Mouse (Mus musculus) common myeloid progenitor, adult 5-6 weeks (primary cell): ENCODE measurements around the gene Rps10. TPM values are rescaled to one million over a fixed set of nuclear protein-coding genes. Genes with fewer than 3 reads are reported as not detected.

Source experiments
- ATAC-seq: replicated peaks from 2 replicates; pipeline ENCODE4 v1.8.0; 2016; ENCODE audit warnings: low read depth, mild to moderate bottlenecking, moderate TSS enrichment, inconsistent platforms; ENCODE audit not compliant: poor library complexity, severe bottlenecking
- total RNA-seq: library from RNA; stranded (forward); fragments of 200-1000, 187-1606 nt; gene quantifications from 2 replicates; pipeline ENCODE4 v1.2.3, GENCODE M21; 2017

Gene Rps10
- total RNA-seq: 2,180 and 2,411 TPM in 2 replicates

DNA sequence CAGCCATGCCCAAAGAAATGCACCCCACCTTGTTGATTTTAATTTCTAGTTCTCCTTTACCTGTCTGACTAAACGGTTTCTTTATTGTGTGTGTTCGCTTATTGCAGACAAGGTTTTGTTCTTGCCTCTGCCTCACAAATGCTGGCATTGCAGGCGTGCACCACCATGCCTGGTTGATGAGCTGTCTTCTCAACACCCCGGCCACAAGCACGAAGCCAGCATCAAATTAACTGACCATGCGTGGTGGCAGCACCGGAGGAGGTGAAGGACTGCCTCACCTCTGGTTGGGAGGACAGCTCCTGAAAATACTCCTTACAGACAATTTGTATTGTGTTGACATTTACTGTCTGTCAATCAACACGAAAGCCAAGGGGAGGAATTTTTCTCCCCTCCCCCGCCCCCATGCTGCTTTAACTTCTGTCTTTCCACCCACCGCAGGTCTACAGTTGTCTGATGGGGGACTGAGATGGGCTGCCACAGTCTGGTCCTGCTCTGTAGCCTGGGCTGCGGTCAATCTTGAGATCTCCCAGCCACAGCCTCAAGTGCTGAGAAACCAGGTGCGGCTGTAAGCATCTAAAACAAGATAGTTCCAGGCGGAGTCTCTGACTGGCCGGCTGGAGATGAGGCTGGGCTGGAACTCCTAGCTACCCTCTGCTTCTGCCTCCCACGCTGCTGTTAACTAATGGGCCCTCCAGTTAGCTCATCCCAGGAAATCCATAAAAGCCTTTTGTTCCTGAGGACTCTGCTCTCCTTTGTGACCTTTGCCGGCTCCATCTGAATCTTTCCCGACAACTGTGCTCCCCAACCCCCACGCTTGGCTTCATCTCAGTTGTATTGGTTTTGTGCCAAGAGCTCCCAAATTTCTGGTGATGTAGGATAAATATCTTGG is at the start of gene Rps10:
TSS of gene Rps10 (minus strand) at position 538 of the 889 bp plus-strand sequence.
- no peak for ATAC-seq

DNA sequence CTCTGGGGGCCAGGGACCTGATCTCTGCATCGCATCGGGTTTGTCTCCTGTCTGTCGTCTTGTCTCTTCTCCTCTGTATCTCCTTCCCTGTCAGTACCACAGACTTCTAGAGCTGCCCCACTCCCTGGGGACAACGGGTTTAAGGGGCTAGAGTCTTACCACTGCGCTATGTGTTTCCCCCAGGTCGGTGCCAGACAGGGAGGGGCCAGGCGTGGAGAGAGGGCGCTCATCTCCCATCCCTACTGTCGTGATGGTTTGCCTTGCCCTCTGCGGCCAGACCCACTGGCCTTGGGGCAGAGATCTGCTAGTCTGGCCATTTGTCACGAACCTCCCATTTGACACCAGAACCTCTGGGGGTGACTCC is 49.1 kb upstream of the Rps10 start:
- no peak for ATAC-seq

DNA sequence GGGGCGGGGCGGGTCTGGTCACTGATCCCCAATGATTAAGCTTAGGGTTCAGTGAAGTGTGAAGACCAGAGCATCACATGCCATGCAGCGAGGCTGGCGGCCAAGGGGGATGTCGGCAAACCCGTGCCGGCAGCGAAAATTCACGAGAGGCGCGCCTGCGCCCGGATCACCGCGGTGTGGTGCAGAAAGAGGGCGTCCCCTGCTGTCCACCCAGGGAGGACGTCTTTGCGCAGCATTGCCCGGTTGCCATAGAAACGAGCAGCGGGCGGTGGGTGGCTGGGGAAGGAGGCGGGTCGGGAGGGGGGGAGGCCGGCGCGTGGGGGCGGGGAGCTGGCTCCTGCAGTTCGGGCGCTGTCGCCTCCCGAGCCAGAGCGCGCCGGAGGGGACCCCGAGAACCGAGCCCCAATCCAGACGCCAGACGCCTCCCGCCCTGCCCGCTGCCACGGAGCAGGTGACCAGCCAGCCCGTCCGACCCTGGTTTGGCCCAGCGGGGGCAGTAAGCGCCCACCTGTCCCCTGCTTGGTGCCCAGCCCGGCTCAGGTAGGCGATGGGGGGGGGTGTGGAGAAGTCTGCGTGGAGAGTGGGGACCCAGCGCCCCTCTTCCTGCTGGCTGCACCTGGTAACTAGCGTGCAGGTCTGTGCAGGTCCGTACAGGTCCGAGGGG is 48.5 kb upstream of the Rps10 start:
- peak; percentile 52; the same call in 1 of the 2 replicates for ATAC-seq

DNA sequence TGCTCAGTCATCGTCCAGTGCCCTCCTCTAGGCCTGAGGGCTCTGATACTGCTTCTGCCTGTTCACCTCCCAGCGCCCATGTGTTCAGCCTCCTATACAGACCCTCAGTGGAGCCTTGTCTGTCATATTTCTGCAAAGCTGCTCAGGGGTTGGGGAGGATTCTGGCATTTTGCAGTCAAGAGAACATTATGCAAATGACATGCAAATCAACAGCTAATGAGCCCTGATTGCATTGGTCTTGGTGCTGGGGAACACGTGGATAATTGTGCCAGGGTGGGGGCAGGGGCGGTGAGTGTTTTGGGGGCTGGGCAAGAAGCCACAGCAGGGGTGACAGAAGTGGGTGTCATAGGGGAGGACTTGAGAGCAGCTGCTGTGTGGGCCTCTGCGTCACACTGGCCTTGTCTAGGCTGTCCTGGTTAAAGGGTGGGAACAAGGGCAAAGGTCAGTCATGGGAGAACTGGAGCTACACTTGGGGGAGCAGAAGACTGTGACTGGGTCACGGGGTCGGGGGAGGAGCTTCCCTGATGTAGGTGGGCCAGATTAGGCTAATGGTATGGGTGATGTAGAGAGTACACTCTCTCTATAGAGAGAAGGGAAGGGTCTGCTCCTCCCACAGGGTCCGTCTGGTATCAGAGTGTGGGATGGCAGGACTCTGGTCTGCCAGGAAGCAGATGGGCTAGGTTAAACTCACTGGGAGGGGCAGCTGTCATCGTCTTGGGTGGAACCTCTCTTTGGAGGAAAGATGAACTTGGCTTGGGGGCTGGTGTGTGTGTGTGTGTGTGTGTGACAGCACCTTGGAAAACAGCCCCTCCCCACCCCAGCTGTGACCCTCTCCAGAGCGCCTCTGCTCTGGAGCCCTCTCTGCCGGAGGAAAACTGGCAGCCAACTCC is 42.7 kb upstream of the Rps10 start:
- ATAC-seq: no peak

DNA sequence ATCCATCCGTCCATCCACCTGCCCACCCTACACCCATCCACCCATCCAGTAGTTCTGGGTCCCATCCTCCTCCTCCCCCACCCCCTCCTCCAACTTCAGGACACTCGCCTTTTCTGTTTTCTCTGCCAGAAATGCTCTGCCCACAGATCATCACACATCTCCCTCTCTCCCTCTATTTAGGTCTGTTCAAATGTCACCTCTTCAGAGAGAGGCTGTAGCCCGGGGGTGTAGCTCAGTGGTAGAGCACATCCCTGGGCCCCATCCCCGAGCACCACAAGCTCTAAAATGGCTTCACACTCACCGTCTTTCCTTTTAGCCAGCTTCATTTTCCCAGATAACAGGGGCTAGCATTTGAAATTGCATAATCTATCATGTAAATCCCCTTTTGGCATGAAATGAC is 41.3 kb upstream of the Rps10 start:
- no peak for ATAC-seq

DNA sequence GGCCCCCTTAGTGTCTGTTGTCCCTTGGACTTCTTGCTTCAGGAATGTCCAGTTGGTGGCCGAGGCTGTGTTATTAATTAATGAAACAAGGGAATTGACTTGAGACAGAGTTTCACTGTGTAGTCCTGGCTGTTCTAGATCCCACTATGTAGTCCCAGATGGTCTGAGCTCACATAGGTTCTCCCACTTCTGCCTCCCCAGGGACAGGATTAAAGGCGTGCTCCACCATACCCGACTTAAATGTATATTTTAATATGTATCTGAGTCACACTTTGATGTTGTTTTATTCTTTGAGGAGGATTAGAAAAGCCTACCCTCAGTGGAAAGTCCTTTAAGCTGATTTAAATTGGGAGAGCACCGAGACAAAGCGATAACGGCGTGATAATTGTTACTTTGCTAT is 39.8 kb upstream of the Rps10 start:
- ATAC-seq: no peak

DNA sequence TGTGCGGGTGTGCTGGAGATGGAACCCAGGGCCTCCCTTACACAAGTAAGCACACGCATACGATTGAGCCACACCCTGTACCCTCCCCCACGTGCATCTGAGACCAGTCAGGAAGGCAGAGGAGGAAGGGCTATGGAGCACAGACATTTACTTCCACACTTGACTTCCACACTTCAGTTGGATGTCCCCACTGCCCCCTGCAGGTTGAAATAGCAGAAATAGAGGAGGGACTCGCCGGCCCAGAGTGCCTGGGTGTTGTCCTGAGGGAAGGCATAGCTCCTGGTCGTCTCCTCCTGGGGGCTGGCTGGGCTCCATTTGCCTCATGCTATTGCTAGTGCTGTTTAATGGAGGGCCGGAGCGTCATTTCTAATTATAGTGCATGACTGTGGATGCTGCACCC is 39.0 kb upstream of the Rps10 start:
- 0 out of 2 replicates have a peak, but pooled peaks have one; percentile 22 for ATAC-seq

DNA sequence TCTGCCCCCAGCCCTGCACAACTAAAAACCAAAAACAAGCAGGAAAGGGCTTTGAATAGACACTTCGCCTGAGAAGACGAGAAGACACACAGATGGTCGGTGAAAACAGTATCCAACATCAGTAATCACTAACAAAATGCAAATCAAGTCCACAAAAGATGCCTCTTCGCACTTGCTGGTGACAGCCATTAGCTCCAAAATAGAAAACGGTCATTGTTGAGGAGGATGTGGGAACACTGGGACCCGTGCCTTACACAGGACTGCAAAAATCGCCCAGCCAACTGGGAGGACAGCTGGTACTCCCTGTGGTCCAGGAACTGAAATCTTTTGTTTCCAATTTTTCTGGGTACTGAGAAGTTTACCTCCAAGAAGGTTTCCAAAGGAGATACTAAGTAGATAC is 37.5 kb upstream of the Rps10 start:
- ATAC-seq: no peak

DNA sequence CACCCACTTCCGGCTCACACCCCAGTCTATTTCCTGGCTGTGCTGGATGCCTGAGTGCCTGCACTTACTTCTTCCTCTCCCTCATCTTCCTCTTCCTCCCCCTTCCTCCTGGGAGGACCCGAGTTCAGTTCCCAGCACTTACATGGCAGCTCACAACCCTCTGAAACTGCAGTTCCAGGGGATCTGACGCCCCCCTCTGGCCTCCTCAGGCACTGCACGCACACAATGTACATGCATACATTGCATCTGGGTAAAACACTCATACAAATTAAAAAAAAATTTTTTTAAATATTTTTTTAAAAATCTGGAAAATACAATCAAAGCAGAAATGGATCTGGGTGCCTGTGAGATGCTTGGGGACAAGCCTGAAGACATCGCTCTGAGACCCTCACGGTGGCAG is 35.3 kb upstream of the Rps10 start:
- no peak for ATAC-seq

DNA sequence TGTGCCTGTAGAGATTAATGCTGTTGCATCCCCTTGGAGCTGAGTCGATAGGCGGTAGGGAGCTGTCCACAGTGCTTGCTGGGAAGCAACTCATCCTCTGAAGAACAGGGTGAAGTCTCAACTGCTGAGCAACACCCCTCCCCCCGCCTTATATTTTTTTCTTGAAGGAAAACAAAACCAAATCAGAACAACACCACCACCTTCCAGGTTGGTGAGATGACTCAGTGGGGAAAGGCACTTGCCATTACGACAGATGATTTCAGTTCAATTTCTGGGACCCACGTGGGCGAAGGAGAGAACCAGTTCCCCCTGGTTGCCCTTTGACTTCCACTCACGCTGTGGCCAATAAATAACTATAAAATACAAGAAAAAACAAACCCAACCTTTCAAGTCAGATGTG is 22.3 kb upstream of the Rps10 start:
- no peak for ATAC-seq

DNA sequence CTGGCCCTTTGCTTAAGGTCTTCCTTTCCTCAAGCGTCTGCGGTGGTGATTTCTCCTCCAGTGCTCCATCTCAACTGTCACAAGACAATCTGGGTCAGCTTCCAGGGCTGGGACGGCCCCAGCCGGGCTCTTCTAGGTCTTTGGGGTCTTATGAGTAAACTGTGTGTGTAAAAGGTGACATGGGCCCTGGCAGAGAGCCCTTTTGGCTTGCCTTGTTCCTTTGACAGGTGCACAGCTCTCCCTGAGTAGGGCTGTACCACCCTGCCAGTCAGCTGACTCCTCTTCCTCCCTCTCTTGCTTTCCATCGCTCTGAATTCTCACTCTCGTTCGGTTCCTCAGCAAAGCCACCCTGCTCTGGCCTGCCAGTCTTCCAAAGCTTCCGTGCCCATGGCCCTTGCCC is 20.7 kb upstream of the Rps10 start:
- no peak for ATAC-seq

DNA sequence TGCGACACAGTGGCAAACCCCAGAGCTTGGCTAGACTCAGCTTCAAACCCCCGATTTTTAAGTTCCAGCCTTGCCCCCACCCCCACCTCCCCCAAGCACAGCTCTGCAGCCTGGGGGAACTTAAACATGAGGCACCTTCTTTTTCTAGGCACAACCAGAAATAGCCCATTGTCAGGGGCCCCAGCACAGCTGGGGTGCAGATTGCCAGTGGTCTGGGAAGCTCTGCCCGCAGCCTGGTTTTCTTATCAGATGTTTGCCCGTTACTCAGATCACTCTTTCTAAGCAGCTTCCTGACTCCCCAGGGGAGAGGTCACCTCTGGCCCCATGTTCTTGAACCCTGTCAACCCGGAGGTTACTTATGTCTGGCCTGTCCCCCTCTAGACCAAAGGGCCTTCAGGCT is 19.9 kb upstream of the Rps10 start:
- peak; percentile 23; the same call in 1 of the 2 replicates for ATAC-seq

DNA sequence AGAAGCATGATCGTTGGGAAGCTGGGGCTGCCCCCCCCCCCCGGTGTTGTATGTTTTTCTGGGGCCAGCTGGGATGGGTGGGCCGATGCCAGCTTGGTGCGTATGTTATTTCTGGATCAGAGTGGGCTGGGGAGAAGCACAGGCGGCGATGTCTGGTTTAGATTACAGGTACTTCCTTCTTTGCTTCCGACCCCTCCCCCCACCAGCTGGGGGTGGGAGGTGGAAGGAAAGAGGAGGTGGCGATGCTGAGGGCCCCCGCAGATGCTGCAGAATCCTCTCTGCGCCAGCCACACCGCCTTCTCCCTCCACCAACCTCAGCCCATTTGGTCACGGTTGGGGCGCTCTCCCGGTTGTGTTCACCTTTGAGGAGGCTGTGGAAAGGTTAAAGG is 19.5 kb upstream of the Rps10 start:
- peak; percentile 13; the same call in 1 of the 2 replicates for ATAC-seq

DNA sequence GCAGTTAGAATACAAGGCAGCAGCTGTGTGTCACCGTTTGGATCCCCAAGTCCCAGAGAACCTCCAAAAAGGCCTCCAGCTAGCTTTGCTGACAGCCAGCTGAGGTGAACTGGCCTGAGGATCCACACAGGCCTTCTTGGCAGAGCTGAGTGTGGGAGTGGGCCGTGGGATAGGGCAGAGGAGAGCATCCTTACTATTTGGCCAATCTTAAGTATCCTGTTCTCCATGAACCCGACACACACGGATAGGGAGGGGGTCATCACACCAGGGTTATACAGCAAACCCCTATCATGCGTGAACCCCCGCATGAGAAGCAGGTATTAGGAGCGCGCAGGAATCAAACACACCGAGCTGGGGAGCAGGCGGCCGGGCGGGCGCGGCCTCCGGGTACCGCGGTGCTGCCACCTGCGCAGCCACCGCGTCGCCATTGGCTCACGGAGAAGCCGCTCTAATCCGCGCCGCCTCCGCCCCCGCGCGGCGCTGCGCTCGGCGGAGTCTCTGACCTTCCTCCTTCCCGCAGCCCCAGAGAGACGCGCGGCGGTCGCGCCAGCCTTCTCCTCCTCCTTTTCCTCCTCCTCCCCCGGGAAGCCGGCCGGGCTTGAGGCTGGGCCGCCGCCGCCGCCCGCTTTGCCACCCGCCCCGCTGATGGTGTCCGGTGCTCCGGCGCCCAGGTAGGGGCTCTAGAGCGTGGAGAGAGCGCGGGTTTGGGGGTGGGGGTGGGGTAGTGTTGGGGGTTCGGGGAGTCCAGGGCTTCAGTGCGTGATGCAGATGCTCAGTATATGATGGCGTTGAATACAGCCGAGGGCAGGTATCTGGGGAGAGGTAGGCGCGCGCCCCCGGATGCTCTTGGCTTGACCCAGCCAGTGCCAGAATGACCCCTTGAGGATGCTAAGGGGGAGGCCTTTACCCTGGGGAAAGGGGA is 18.9 kb upstream of the Rps10 start, which contains the start of gene Pacsin1:
TSS of gene Pacsin1 (plus strand) at position 421 of the 922 bp plus-strand sequence.
- ATAC-seq: 0 out of 2 replicates have a peak, but pooled peaks have one; percentile 31

DNA sequence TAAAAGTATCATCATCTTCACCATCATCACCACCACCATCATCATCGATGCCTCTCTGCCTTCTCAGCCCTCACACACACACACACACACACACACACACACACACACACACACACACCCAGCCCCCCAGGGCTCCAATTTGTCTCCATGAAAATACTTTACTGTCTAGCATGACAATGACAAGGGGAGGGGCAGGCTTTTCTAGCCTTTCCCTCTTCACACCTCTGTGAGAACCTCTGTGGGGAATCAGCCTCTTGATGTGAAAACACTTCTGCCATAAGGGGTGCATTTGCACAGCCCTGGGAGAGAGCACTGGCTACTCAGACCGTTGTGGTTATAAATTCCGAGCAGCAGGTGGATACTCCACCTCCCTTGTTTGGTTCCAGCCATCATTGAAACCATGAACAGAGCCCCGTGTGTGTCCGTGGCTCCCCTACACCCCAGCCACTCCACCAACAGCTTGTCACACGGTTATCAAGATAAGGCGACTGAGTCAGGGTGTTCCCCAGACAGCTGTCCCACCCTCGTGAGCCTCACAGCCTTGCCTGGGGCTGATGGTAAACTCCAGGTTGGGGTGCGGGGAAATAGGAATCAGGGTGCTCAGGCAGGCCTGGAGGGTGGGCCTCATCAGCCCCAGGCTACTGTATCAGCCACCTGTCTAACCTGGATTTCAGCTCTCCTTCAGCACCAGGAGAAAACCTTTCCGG is 16.9 kb upstream of the Rps10 start:
- no peak for ATAC-seq

DNA sequence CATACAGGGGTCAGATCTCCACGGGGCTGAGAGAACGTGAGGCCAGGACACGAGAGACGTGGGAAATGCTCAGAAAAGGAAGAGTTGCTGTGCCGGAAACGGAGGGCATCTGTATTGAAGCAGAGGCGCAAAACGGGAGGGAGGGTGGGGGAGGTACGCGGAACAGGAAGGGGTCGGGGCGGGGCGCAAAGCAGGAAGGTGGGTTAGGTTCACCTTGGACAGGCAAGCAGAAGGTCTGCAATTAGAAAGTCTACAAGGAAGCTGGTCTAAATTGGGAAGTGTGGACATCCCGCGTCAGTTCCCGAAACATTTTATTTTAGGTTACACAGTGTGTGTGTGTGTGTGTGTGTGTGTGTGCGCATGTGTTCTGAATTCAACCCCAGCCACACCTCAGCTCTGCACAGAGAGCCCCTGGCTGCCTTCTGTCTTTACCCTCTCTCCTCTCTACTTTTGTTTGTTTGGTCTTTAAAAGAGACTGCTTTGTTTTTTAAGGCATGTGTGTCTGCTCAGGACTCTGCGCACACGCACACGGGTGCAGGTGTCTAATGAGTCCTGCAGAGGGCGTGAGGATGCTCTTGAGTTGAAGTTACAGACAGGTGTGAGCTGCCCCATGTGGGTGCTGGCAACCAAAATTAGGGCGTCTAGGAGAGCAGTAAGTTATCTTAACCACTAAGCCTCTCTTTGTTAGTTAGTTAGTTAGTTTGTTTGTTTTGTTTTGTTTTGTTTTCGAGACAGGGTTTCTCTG is 15.7 kb upstream of the Rps10 start:
- ATAC-seq: no peak

DNA sequence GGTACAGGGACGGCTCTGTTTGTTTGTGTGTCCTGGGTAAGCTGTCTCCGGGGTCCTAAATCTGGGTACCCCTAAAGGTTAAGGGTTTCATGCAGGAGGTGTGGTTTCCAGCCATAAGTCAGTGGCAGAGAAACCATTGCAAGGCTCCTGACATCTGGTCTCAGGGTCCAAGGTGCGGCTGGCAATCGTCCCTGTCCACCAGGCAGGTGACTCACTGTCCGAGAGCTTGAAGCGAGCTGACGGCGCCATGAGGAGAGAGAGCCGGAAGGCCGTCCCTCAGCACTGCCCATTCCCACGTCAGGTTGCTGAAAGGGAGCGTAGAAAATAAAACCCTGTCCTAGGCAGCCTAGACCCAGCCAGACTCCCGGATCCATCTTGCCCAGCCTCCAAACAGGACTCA is 14.1 kb upstream of the Rps10 start:
- no peak for ATAC-seq

DNA sequence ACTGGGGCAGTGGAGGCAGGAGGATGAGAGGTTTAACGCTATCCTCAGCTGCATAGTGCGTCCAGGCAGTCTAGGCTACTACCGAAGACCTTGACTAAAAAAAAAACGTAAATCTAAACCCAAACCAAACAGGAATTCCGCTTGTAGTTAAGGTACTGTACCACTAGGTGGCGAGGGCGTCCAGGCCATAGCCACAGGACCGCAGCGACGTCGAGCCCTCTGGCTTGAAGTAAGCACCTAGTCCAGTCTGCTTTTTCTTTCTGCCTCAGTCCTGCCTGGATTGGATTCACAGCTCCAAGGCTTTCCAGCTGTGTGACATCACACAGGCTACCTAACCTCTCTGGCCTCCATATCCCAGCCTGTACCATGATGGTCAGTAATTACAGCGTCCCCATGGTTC is 13.7 kb upstream of the Rps10 start:
- ATAC-seq: peak; percentile 79
